Mouse (Mus musculus) stomach, embryonic 16.5 days (tissue): Measurements from ENCODE around the gene Ebf1. TPM values are rescaled to one million over a fixed set of nuclear protein-coding genes. Genes with fewer than 3 reads are reported as not detected.

Experiments used
- ATAC-seq: fragments of 200-750 bp; cut with Nextera tagmentation; 2 replicates; pipeline ENCODE4 v1.8.0; 2017; ENCODE audit warnings: moderate number of reproducible peaks, moderate TSS enrichment; ENCODE audit not compliant: insufficient read depth, low FRiP score
- H3K27ac ChIP-seq: fragments of 300-500 bp; sonication (generic); 2 replicates; pipeline ENCODE4 v1.5.1; 2014; ENCODE audit warnings: low read length
- H3K27me3 ChIP-seq: fragments of 300-500 bp; sonication (generic); 2 replicates; pipeline ENCODE4 v1.6.1; 2014; ENCODE audit warnings: low read length, control low read depth, mixed read lengths; ENCODE audit not compliant: control insufficient read depth, insufficient read depth
- H3K36me3 ChIP-seq: fragments of 300-500 bp; sonication (generic); 2 replicates; pipeline ENCODE4 v1.6.1; 2014; ENCODE audit warnings: low read length; ENCODE audit not compliant: control insufficient read depth, insufficient read depth
- H3K4me1 ChIP-seq: fragments of 300-500 bp; sonication (generic); 2 replicates; pipeline ENCODE4 v1.6.1; 2014; ENCODE audit warnings: low read length, control low read depth, mixed read lengths; ENCODE audit not compliant: control insufficient read depth, insufficient read depth
- H3K4me2 ChIP-seq: fragments of 300-500 bp; sonication (generic); 2 replicates; pipeline ENCODE4 v1.6.1; 2014; ENCODE audit warnings: low read depth, low read length, mixed read lengths
- H3K4me3 ChIP-seq: fragments of 300-500 bp; sonication (generic); replicated peaks from 2 replicates; pipeline ENCODE4 v1.5.1; 2014; ENCODE audit warnings: mild to moderate bottlenecking, low read length
- H3K9ac ChIP-seq: fragments of 300-500 bp; sonication (generic); 2 replicates; pipeline ENCODE4 v1.6.1; 2014; ENCODE audit warnings: low read length
- H3K9me3 ChIP-seq: fragments of 300-500 bp; sonication (generic); replicated peaks from 2 replicates; pipeline ENCODE4 v1.6.1; 2016; ENCODE audit warnings: low read length, control low read depth; ENCODE audit not compliant: control insufficient read depth
- WGBS: fragments of 180-500 bp; shearing (Covaris S2); extraction: QIAGEN DNeasy Blood & Tissue Kit; methylation state at CpG from one replicate; pipeline ENCODE4 v1.1.7; 2014; 5-methylcytosine and 5-hydroxymethylcytosine counted together
- polyA plus RNA-seq: library from polyadenylated mRNA; unstranded; fragments of >200 nt; fragmentation: Nextera tagmentation; extraction: Ambion mirVana; gene quantifications from 2 replicates; pipeline ENCODE4 v1.2.1, GENCODE M21; 2015

Ebf1 gene
- polyA plus RNA-seq, 1 experiment from 2014 or later, result 12.4 TPM

DNA sequence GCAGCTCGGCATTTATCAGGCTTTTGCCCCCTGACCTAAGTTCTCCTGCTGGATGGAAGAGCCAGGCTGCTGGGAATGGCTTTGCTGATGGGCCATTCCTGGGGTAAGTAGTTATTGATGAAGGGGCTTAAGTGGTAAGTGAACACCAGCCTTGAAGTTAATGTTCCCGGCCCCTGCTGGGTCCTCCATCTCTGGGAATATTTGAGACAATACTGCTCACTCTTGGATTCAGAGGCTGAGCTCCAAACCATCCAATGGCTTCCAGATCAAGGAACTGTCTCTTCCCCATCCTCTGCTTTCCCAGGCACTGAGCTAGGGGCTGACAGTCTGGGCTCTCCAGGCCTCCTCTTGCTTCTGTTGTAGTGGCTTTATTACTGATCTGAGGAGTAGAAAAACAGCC, 116.2 kb downstream of the Ebf1 start:
- 38% methylated on average over 2 of the region's 2 CpGs for WGBS
- no peaks in the 10 kb centered on the region for H3K4me1 ChIP-seq
- ATAC-seq, result no peak
- no peaks in the 10 kb centered on the region for H3K27me3 ChIP-seq
- no peaks in the 10 kb centered on the region for H3K36me3 ChIP-seq
- H3K9ac ChIP-seq, result no peak overlapping the region
- no peak overlapping the region for H3K4me2 ChIP-seq
- no peak overlapping the region for H3K27ac ChIP-seq
- H3K4me3 ChIP-seq, result no peak overlapping the region
- H3K9me3 ChIP-seq, result no peaks in the 10 kb centered on the region

DNA sequence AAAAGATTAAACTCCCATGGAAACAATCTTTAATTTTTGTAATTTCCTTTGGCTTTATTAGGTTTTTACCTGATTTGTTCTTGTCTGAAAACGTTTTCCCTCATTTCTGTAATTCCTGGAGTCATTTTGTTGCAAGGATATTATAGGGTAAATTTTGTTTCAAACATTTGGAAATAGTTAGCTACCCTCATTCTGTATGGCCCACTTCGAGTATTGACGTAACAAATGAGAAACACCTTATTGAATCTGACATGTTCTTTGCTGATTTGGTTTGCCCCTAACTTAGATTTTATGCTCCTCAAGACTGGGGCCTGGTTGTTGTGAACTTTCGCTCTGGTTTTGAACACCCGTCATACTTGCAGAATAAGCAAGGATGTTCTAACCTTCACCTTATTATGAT, 120.9 kb downstream of the Ebf1 start:
- 83% methylated on average over 5 of the region's 5 CpGs for WGBS

DNA sequence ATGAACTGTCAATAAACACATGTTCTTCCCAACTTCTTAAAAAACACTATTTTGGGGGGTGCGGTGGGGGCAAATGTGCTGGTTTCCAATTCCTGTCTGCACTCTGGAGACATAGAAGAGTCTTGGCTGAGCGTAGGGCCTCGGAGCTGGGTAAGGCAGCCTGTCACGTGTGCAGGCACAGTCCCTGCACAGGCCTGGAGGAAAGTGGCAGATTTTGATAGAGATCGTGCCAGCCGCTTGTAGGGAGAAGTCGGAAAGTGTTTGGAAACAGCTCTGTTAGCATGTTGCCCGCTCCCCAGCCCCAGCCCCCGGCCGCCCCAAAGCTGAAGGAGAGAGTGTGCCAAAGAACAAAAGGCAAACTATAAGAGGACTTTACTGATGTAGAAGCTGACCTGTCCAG, 121.7 kb downstream of the Ebf1 start:
- Histone ChIP-seq H3K27me3 (peaks cover 6% of the 10 kb centered on the region; the same call in 1 of the 2 replicates), H3K27ac (no peak overlapping the region), H3K9ac (no peak overlapping the region), H3K4me1 (0 out of 2 replicates have a peak, but pooled peaks cover 3% of the 10 kb centered on the region), H3K4me3 (no peak overlapping the region), H3K9me3 (no peaks in the 10 kb centered on the region), H3K4me2 (no peak overlapping the region), H3K36me3 (no peaks in the 10 kb centered on the region)
- no peak for ATAC-seq
- WGBS, result 44% methylated on average over 10 of the region's 10 CpGs

More for the DNA sequence above, 120.9 kb downstream of the Ebf1 start:
- H3K4me2 ChIP-seq, result no peak overlapping the region
- H3K4me3 ChIP-seq, result no peak overlapping the region
- H3K9me3 ChIP-seq, result no peaks in the 10 kb centered on the region
- H3K4me1 ChIP-seq, result 0 out of 2 replicates have a peak, but pooled peaks cover 3% of the 10 kb centered on the region
- ATAC-seq, result no peak
- H3K27me3 ChIP-seq, result peaks cover 6% of the 10 kb centered on the region; the same call in 1 of the 2 replicates
- H3K36me3 ChIP-seq, result no peaks in the 10 kb centered on the region
- no peak overlapping the region for H3K9ac ChIP-seq
- no peak overlapping the region for H3K27ac ChIP-seq

DNA sequence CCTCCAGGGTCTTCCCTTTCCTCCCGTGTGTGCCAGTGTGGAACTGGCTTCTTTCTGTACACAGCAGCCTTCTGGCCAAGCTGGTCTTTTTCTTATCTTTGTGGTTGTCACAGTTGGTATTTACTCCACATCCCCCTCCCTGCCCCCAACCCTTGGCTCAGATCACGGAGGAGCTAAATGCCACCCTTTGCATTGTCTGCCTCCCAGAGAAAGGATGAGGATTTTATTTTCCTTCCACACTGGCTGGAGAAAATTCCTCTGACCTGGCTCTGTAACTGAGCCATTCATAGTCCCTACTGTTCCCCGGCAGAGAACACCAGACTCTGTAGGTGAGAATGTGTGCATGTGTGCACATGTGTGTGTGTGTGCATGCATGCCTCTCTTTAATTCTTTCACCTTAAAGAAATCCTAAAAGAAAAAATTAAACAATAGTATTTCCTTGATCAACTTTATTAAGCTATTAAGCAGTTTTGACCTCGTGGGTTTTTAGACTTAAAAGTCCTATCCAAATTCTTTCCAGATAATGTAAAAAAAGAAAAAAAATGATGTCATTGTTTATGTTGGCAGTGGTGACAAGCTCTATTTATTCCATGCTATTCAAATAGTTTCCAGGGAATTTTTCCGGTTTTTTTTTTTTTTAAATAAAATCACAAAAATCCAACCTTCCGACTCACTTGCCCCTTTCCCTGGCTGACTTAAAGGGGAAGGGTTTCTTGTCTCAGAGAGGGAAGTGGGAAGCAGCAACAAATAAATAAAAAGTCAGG, 123.3 kb downstream of the Ebf1 start:
- Histone ChIP-seq H3K4me2 (no peak overlapping the region), H3K4me3 (no peak overlapping the region), H3K36me3 (no peaks in the 10 kb centered on the region), H3K9ac (no peak overlapping the region), H3K27me3 (peaks cover 6% of the 10 kb centered on the region; the same call in 1 of the 2 replicates), H3K27ac (no peak overlapping the region; the same call in 1 of the 2 replicates), H3K9me3 (no peaks in the 10 kb centered on the region), H3K4me1 (0 out of 2 replicates have a peak, but pooled peaks cover 3% of the 10 kb centered on the region)
- ATAC-seq, result no peak
- 21% methylated on average over 6 of the region's 6 CpGs for WGBS

DNA sequence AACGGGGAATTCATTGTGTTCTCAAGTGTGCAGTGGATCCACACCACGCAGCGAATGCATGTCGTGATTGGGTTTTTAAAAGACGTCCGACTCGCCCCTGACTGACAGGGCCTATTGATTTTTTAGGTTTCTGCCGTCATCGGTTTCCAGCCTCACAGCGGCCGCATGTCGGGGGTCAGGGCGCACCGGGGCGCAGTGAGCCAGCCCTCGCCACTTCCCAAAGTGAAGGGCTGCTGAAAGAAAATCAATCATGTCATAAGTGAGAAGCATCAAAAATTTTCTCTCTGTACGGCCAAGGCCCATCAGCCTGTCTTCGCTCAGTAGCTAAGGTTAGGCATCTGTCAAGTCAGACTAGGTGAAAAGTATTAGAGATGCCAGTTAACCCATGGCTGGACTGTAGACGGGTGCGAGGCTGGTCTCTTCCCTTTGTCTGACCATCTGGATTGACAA, 124.0 kb downstream of the Ebf1 start:
- Histone ChIP-seq H3K27ac (no peak overlapping the region), H3K4me2 (no peak overlapping the region), H3K9me3 (no peaks in the 10 kb centered on the region), H3K36me3 (no peaks in the 10 kb centered on the region), H3K27me3 (peaks cover 6% of the 10 kb centered on the region; the same call in 1 of the 2 replicates), H3K4me3 (no peak overlapping the region), H3K4me1 (0 out of 2 replicates have a peak, but pooled peaks cover 3% of the 10 kb centered on the region), H3K9ac (no peak overlapping the region)
- ATAC-seq, result no peak
- WGBS, result 41% methylated on average over 20 of the region's 20 CpGs

DNA sequence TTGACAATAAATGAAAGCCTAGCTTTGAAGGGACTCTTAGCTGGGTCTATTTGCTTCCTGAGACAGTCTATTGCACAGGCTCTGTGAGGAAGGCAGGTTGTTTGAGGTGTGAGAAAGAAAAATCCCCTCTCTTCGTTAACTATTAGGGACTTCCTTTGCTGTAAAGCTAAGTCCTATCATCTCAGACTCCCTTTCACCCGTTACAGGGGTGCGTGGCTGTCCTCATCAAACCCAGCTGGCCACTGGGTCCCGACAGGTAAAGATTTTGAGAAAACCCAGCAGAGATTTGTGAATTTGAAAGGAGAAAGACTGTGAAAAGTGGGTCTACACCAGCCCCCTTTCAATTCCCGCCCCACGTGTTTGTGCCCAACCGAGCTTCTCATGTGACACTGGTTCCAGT, 127.3 kb downstream of the Ebf1 start:
- Histone ChIP-seq H3K36me3 (no peaks in the 10 kb centered on the region), H3K4me1 (0 out of 2 replicates have a peak, but pooled peaks cover 3% of the 10 kb centered on the region), H3K9me3 (no peaks in the 10 kb centered on the region), H3K4me3 (no peak overlapping the region), H3K27ac (no peak overlapping the region), H3K4me2 (no peak overlapping the region), H3K27me3 (peaks cover 4% of the 10 kb centered on the region; the same call in 1 of the 2 replicates), H3K9ac (no peak overlapping the region)
- WGBS, result 60% methylated on average over 7 of the region's 7 CpGs
- ATAC-seq, result no peak

DNA sequence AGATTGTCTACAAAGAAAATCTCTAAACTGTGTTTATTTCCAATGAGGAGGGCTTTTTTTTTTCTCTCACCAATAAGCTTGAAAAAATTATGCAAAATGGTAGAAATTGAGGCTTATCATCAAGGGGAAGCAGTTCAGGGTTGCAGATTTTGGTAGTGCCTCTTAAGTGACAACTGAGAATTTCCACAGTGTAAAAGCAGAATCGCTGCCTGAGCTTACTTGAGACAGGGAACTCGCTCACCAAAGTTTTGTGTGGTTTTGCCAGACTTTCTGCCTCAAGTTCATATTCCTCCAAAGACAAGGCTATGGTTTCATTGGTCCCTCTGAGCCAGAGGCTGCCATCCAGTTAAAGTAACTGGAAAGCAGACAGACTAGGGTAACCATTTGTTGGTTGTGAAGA, 128.8 kb downstream of the Ebf1 start:
- H3K9me3 ChIP-seq, result no peaks in the 10 kb centered on the region
- peaks cover 4% of the 10 kb centered on the region; the same call in 1 of the 2 replicates for H3K27me3 ChIP-seq
- no peak overlapping the region for H3K27ac ChIP-seq
- H3K4me2 ChIP-seq, result no peak overlapping the region
- 85% methylated on average over 2 of the region's 2 CpGs for WGBS
- no peaks in the 10 kb centered on the region for H3K4me1 ChIP-seq
- H3K36me3 ChIP-seq, result no peaks in the 10 kb centered on the region
- no peak overlapping the region for H3K9ac ChIP-seq
- no peak overlapping the region for H3K4me3 ChIP-seq
- ATAC-seq, result no peak

DNA sequence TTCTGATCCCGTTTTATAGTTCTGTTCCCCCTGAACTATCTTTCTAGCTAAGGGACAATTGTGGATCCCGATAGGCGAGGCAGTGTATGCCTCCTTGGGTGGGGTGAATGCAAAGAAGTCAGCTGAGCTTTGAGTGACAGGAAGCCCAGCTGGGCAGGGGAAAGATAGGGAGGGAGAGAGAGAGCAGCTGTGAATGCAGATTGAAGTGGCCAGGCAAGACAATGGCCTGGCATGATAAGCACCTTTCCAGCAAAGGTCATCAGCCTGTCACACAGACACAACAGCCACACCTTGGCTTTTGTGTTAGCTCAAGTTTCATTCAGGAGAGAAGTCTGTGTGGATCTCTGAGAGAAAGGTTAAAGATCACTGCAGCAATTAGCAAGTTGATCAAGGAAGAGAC, 129.6 kb downstream of the Ebf1 start:
- 31% methylated on average over 3 of the region's 3 CpGs for WGBS
- H3K9me3 ChIP-seq, result no peaks in the 10 kb centered on the region
- no peak overlapping the region for H3K4me2 ChIP-seq
- no peak for ATAC-seq
- no peak overlapping the region for H3K27ac ChIP-seq
- no peaks in the 10 kb centered on the region for H3K27me3 ChIP-seq
- no peaks in the 10 kb centered on the region for H3K36me3 ChIP-seq
- H3K4me3 ChIP-seq, result no peak overlapping the region
- no peaks in the 10 kb centered on the region for H3K4me1 ChIP-seq
- no peak overlapping the region for H3K9ac ChIP-seq

DNA sequence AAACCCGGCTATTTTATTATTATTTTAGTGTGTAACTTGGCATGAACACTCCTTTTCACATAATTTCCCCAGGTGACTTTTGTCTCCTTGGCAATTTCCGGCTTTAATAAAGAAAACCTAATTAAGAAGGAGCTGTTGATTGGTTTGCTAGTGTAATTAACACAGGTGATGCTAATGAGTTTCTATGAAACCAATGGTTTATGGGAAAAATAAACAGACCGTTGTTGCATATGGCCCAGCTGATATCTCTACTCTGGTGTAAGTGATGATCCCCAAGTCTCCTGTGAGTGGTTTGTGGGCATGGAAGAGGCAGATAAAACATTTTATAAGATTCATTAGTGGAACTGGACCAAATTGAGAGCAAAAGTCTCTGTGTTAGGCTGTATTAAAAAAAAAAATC, 132.2 kb downstream of the Ebf1 start:
- H3K27me3 ChIP-seq, result no peaks in the 10 kb centered on the region
- H3K4me3 ChIP-seq, result no peak overlapping the region
- H3K9me3 ChIP-seq, result no peaks in the 10 kb centered on the region
- no peaks in the 10 kb centered on the region for H3K4me1 ChIP-seq
- H3K36me3 ChIP-seq, result no peaks in the 10 kb centered on the region
- no peak for ATAC-seq
- H3K27ac ChIP-seq, result no peak overlapping the region
- no peak overlapping the region for H3K9ac ChIP-seq
- 75% methylated on average over 3 of the region's 3 CpGs for whole genome bisulfite sequencing
- H3K4me2 ChIP-seq, result no peak overlapping the region
